Mouse (Mus musculus): ENCODE measurements at regions not wholly inside any gene's neighbourhood (a gene's known extent, or its start where the extent isn't known, plus 50 kb on each side); places are given as distances from the start of the nearest gene placed in this dataset.

GRCm38 (mm10) chr15:93804703-93805102 lies 209.0 kb upstream of the Prickle1 start:
- no peak overlapping the region for H3K9ac ChIP-seq (ENCODE audit: low read length)
- H3K4me2 ChIP-seq (ENCODE audit: low read length) = no peak overlapping the region
- no peaks in the 10 kb centered on the region for H3K4me1 ChIP-seq (replicated peaks; ENCODE audit: control insufficient read depth, insufficient read depth, low read length)
- H3K9me3 ChIP-seq (ENCODE audit: control insufficient read depth, low read length) = no peaks in the 10 kb centered on the region
- no peak for ATAC-seq (replicated peaks; ENCODE audit: low FRiP score, low TSS enrichment, low read depth)
- H3K36me3 ChIP-seq (ENCODE audit: control insufficient read depth, insufficient read depth, low read length) = no peaks in the 10 kb centered on the region
- no peak overlapping the region for H3K4me3 ChIP-seq (ENCODE audit: low read depth, low read length)
- no peak for DNase-seq (ENCODE audit: low spot score)
- 65% methylated on average over 9 of the region's 9 CpGs for WGBS
- H3K27me3 ChIP-seq (replicated peaks; ENCODE audit: control insufficient read depth, insufficient read depth, low read length) = no peaks in the 10 kb centered on the region
- no peak overlapping the region for H3K27ac ChIP-seq (ENCODE audit: low read depth)

- no peak for ATAC-seq (replicated peaks; ENCODE audit: low FRiP score, low TSS enrichment, low read depth)
- WGBS = 77% methylated on average over 9 of the region's 9 CpGs
These were observed 194.8 kb upstream of the Prickle1 start for GRCm38 (mm10) chr15:93790531-93790930.

GRCm38 (mm10) chr15:93789762-93790161 lies 194.1 kb upstream of the Prickle1 start:
- H3K27me3 ChIP-seq (replicated peaks; ENCODE audit: control insufficient read depth, insufficient read depth, low read length) = no peaks in the 10 kb centered on the region
- H3K9ac ChIP-seq (ENCODE audit: low read length) = no peak overlapping the region
- H3K4me1 ChIP-seq (replicated peaks; ENCODE audit: control insufficient read depth, insufficient read depth, low read length) = peaks cover 9% of the 10 kb centered on the region; the same call in 1 of the 2 replicates
- H3K4me3 ChIP-seq (ENCODE audit: low read depth, low read length) = no peak overlapping the region
- H3K36me3 ChIP-seq (ENCODE audit: control insufficient read depth, insufficient read depth, low read length) = no peaks in the 10 kb centered on the region
- no peaks in the 10 kb centered on the region for H3K9me3 ChIP-seq (ENCODE audit: control insufficient read depth, low read length)
- H3K4me2 ChIP-seq (ENCODE audit: low read length) = no peak overlapping the region
- H3K27ac ChIP-seq (ENCODE audit: low read depth) = no peak overlapping the region
- 50% methylated on average over 3 of the region's 3 CpGs for WGBS
- DNase-seq (ENCODE audit: low spot score) = no peak
- ATAC-seq (replicated peaks; ENCODE audit: low FRiP score, low TSS enrichment, low read depth) = no peak

More at GRCm38 (mm10) chr15:93790531-93790930, 194.8 kb upstream of the Prickle1 start:
- H3K9me3 ChIP-seq (ENCODE audit: control insufficient read depth, low read length) = no peaks in the 10 kb centered on the region
- no peaks in the 10 kb centered on the region for H3K36me3 ChIP-seq (ENCODE audit: control insufficient read depth, insufficient read depth, low read length)
- no peak overlapping the region for H3K9ac ChIP-seq (ENCODE audit: low read length)
- DNase-seq (ENCODE audit: low spot score) = no peak
- H3K27ac ChIP-seq (ENCODE audit: low read depth) = no peak overlapping the region
- H3K27me3 ChIP-seq (replicated peaks; ENCODE audit: control insufficient read depth, insufficient read depth, low read length) = no peaks in the 10 kb centered on the region
- no peak overlapping the region for H3K4me3 ChIP-seq (ENCODE audit: low read depth, low read length)
- H3K4me2 ChIP-seq (ENCODE audit: low read length) = no peak overlapping the region
- H3K4me1 ChIP-seq (replicated peaks; ENCODE audit: control insufficient read depth, insufficient read depth, low read length) = peaks cover 9% of the 10 kb centered on the region; the same call in 1 of the 2 replicates

DNA sequence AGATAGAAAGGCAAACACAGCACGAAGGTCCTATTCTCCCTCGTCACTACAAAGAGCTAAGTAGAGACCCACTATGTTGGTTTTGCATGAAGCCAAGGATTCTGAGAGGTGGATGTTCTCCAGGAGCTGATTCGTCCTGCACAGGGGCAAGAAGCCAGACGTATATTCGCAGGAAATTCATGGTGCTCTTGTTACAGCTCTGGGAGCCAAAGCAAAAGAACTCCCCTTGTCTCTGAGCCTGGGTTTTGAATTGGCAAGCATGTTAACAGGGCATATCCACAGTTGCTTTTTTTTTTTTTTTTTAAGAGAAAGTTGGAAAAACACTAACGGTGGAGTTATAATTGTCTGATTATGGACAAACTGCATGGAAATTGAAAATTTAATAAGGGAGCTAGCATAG lies 191.7 kb upstream of the Prickle1 start:
- Histone ChIP-seq H3K4me3 (ENCODE audit: low read depth, low read length) (no peak overlapping the region), H3K4me2 (ENCODE audit: low read length) (no peak overlapping the region), H3K36me3 (ENCODE audit: control insufficient read depth, insufficient read depth, low read length) (no peaks in the 10 kb centered on the region), H3K9ac (ENCODE audit: low read length) (no peak overlapping the region), H3K9me3 (ENCODE audit: control insufficient read depth, low read length) (no peaks in the 10 kb centered on the region), H3K27me3 (replicated peaks; ENCODE audit: control insufficient read depth, insufficient read depth, low read length) (no peaks in the 10 kb centered on the region), H3K4me1 (replicated peaks; ENCODE audit: control insufficient read depth, insufficient read depth, low read length) (peaks cover 9% of the 10 kb centered on the region; the same call in 1 of the 2 replicates), H3K27ac (ENCODE audit: low read depth) (no peak overlapping the region)
- WGBS = 92% methylated on average over 6 of the region's 6 CpGs
- ATAC-seq (replicated peaks; ENCODE audit: low FRiP score, low TSS enrichment, low read depth) = no peak
- DNase-seq (ENCODE audit: low spot score) = peak; percentile 47

DNA sequence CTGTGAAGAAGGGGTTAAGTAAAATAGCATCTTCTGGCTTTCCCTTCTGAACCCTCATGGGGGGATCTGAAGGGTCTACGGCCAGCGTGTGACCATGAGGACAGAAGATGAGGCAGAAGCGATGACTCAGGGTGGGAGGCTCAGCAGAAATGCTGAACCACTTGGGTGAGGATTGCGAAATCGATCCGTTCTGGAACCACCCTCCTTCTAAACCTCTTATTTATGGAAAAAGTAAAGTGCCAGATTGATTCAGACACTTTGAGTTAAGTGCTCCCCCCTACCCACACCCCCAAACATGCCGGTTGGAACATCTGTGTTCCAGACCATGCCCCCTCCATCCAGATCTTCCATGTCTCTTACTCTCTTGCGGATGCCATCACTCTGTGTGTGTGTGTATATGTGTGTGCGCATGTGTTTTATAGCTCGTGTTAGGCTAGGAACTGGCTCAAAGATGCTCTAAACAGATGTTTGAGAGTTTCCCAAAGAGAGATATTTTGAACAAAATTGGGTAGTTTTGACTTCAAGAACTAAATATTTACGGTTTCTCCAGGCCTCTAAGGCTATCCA lies 190.2 kb upstream of the Prickle1 start:
- 63% methylated on average over 11 of the region's 11 CpGs for WGBS
- Histone ChIP-seq H3K27ac (ENCODE audit: low read depth) (no peak overlapping the region), H3K4me2 (ENCODE audit: low read length) (no peak overlapping the region), H3K36me3 (ENCODE audit: control insufficient read depth, insufficient read depth, low read length) (no peaks in the 10 kb centered on the region), H3K4me3 (ENCODE audit: low read depth, low read length) (no peak overlapping the region), H3K9ac (ENCODE audit: low read length) (no peak overlapping the region), H3K4me1 (replicated peaks; ENCODE audit: control insufficient read depth, insufficient read depth, low read length) (peaks cover 3% of the 10 kb centered on the region; the same call in 1 of the 2 replicates), H3K27me3 (replicated peaks; ENCODE audit: control insufficient read depth, insufficient read depth, low read length) (no peaks in the 10 kb centered on the region), H3K9me3 (ENCODE audit: control insufficient read depth, low read length) (no peaks in the 10 kb centered on the region)
- ATAC-seq (replicated peaks; ENCODE audit: low FRiP score, low TSS enrichment, low read depth) (no peak), DNase-seq (ENCODE audit: low spot score) (no peak)

DNA sequence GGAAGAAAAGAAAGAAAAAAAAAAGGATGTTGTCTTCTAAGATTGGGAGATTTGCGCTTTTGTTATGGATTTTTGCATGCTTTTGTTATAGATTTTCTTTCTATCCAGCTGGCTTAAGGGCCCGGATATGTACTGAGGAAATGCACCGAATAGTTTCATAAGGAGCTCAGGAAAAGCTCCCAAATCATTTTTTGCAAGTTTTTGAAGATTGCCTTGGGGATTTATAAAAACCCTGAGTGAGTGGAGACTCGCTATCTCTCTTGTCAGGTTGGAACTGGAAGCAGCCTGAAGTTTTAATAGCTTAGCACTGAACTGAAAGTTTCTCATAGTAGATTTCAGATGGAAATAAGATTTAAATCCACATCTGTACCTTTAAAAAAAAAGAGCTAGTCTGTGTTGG lies 188.0 kb upstream of the Prickle1 start:
- no peaks in the 10 kb centered on the region for H3K9me3 ChIP-seq (ENCODE audit: control insufficient read depth, low read length)
- DNase-seq (ENCODE audit: low spot score) = no peak
- H3K4me3 ChIP-seq (ENCODE audit: low read depth, low read length) = no peak overlapping the region
- 69% methylated on average over 4 of the region's 4 CpGs for WGBS
- no peaks in the 10 kb centered on the region for H3K4me1 ChIP-seq (replicated peaks; ENCODE audit: control insufficient read depth, insufficient read depth, low read length)
- no peak for ATAC-seq (replicated peaks; ENCODE audit: low FRiP score, low TSS enrichment, low read depth)
- H3K4me2 ChIP-seq (ENCODE audit: low read length) = no peak overlapping the region
- no peak overlapping the region for H3K9ac ChIP-seq (ENCODE audit: low read length)
- no peaks in the 10 kb centered on the region for H3K36me3 ChIP-seq (ENCODE audit: control insufficient read depth, insufficient read depth, low read length)
- no peak overlapping the region for H3K27ac ChIP-seq (ENCODE audit: low read depth)
- no peaks in the 10 kb centered on the region for H3K27me3 ChIP-seq (replicated peaks; ENCODE audit: control insufficient read depth, insufficient read depth, low read length)

DNA sequence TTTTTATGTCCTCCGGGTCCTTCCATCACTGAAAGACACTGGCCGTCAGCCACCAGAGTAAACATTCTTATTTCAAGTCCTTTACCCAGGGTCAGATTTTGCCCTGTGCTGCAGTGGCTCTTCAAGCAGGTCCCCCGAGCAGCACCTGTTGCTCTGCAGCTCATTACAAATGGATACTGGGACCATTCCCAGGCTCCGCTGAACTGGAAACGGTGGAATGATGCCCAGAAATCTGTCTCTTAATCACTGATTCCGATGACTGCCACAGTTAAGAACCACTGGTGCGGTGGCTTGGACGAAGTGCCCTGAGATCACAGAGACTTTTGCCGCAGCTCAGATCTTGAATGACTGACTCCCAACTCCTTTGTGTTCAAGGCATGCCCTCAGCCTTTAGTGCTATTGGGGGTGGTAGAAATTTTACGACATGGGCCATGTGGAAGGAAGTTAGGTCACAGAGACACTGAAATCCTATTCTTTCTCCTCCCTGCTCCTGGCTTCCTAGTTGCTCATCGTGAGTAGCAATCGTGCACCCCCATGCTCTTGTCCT lies 179.6 kb upstream of the Prickle1 start:
- no peak for DNase-seq (ENCODE audit: low spot score)
- H3K4me2 ChIP-seq (ENCODE audit: low read length) = no peak overlapping the region
- no peaks in the 10 kb centered on the region for H3K36me3 ChIP-seq (ENCODE audit: control insufficient read depth, insufficient read depth, low read length)
- no peak overlapping the region for H3K27ac ChIP-seq (ENCODE audit: low read depth)
- WGBS = 76% methylated on average over 12 of the region's 12 CpGs
- no peak for ATAC-seq (replicated peaks; ENCODE audit: low FRiP score, low TSS enrichment, low read depth)
- H3K4me3 ChIP-seq (ENCODE audit: low read depth, low read length) = no peak overlapping the region
- no peaks in the 10 kb centered on the region for H3K4me1 ChIP-seq (replicated peaks; ENCODE audit: control insufficient read depth, insufficient read depth, low read length)
- no peak overlapping the region for H3K9ac ChIP-seq (ENCODE audit: low read length)
- no peaks in the 10 kb centered on the region for H3K9me3 ChIP-seq (ENCODE audit: control insufficient read depth, low read length)
- no peaks in the 10 kb centered on the region for H3K27me3 ChIP-seq (replicated peaks; ENCODE audit: control insufficient read depth, insufficient read depth, low read length)

- Histone ChIP-seq H3K27me3 (replicated peaks; ENCODE audit: control insufficient read depth, insufficient read depth, low read length) (no peaks in the 10 kb centered on the region), H3K36me3 (ENCODE audit: control insufficient read depth, insufficient read depth, low read length) (no peaks in the 10 kb centered on the region), H3K4me3 (ENCODE audit: low read depth, low read length) (no peak overlapping the region), H3K4me2 (ENCODE audit: low read length) (no peak overlapping the region), H3K9ac (ENCODE audit: low read length) (no peak overlapping the region), H3K27ac (ENCODE audit: low read depth) (no peak overlapping the region), H3K9me3 (ENCODE audit: control insufficient read depth, low read length) (no peaks in the 10 kb centered on the region), H3K4me1 (replicated peaks; ENCODE audit: control insufficient read depth, insufficient read depth, low read length) (no peaks in the 10 kb centered on the region)
- ATAC-seq (replicated peaks; ENCODE audit: low FRiP score, low TSS enrichment, low read depth) (no peak), DNase-seq (ENCODE audit: low spot score) (no peak)
- WGBS = 54% methylated on average over 4 of the region's 4 CpGs
These were observed 178.6 kb upstream of the Prickle1 start for GRCm38 (mm10) chr15:93774340-93774739.

GRCm38 (mm10) chr15:93766981-93767380 lies 171.3 kb upstream of the Prickle1 start:
- 76% methylated on average over 3 of the region's 3 CpGs for WGBS
- ATAC-seq (replicated peaks; ENCODE audit: low FRiP score, low TSS enrichment, low read depth) = no peak

More at GRCm38 (mm10) chr15:93766981-93767380, 171.3 kb upstream of the Prickle1 start:
- Histone ChIP-seq H3K4me2 (ENCODE audit: low read length) (no peak overlapping the region), H3K27ac (ENCODE audit: low read depth) (no peak overlapping the region), H3K4me3 (ENCODE audit: low read depth, low read length) (no peak overlapping the region), H3K36me3 (ENCODE audit: control insufficient read depth, insufficient read depth, low read length) (no peaks in the 10 kb centered on the region), H3K9ac (ENCODE audit: low read length) (no peak overlapping the region), H3K4me1 (replicated peaks; ENCODE audit: control insufficient read depth, insufficient read depth, low read length) (no peaks in the 10 kb centered on the region), H3K27me3 (replicated peaks; ENCODE audit: control insufficient read depth, insufficient read depth, low read length) (no peaks in the 10 kb centered on the region), H3K9me3 (ENCODE audit: control insufficient read depth, low read length) (no peaks in the 10 kb centered on the region)
- no peak for DNase-seq (ENCODE audit: low spot score)

All from intestine, embryonic 14.5 days (tissue).